Mouse (Mus musculus): ENCODE data around the gene Gnai1.

GRCm38 (mm10) chr5:18358191-18358590, 2.0 kb downstream of the Gnai1 start:
- TF ChIP-seq CTCF (IDR thresholded peaks at IDR 0.05; ENCODE audit: borderline replicate concordance, control insufficient read depth, extremely low read depth, insufficient read depth, low read length, poor library complexity): no peak
- no peak for TF ChIP-seq POLR2A (IDR thresholded peaks at IDR 0.05; ENCODE audit: control insufficient read depth, extremely low read depth, insufficient read depth, low read length, poor library complexity)
